Mouse (Mus musculus) hindbrain, embryonic 16.5 days (tissue): ENCODE data around the gene Lyz1. TPM values are rescaled to one million over a fixed set of nuclear protein-coding genes. Genes with fewer than 3 reads are reported as not detected.
"Not testable (repeated sequence)": the region's sequence is repeated elsewhere in the genome, so short reads cannot be mapped to it uniquely, and the experiment has no call there.

Experiments
- ATAC-seq: fragments of 200-750 bp; cut with Nextera tagmentation; 2 replicates; pipeline ENCODE4 v1.8.0; 2017; ENCODE audit warnings: moderate TSS enrichment, moderate library complexity
- H3K27ac ChIP-seq: fragments of 300-500 bp; sonication (generic); 2 replicates; pipeline ENCODE4 v1.5.1; 2014; ENCODE audit warnings: low read depth, mild to moderate bottlenecking, control low read depth, low read length, moderate library complexity
- H3K27me3 ChIP-seq: fragments of 300-500 bp; sonication (generic); replicated peaks from 2 replicates; pipeline ENCODE4 v1.6.1; 2014; ENCODE audit warnings: low read length; ENCODE audit not compliant: control insufficient read depth, insufficient read depth
- H3K36me3 ChIP-seq: fragments of 300-500 bp; sonication (generic); 2 replicates; pipeline ENCODE4 v1.6.1; 2014; ENCODE audit warnings: mild to moderate bottlenecking, low read length, moderate library complexity, mixed read lengths; ENCODE audit not compliant: control insufficient read depth, insufficient read depth
- H3K4me1 ChIP-seq: fragments of 300-500 bp; sonication (generic); 2 replicates; pipeline ENCODE4 v1.6.1; 2014; ENCODE audit warnings: low read depth, low read length; ENCODE audit not compliant: control insufficient read depth, insufficient read depth
- H3K4me2 ChIP-seq: fragments of 300-500 bp; sonication (generic); 2 replicates; pipeline ENCODE4 v1.6.1; 2014; ENCODE audit warnings: mild to moderate bottlenecking, low read length, control low read depth, moderate library complexity
- H3K4me3 ChIP-seq: fragments of 300-500 bp; sonication (generic); 2 replicates; pipeline ENCODE4 v1.5.1; 2014; ENCODE audit warnings: mild to moderate bottlenecking, low read length, control low read depth, moderate library complexity
- H3K9ac ChIP-seq: fragments of 300-500 bp; sonication (generic); 2 replicates; pipeline ENCODE4 v1.6.1; 2014; ENCODE audit warnings: low read depth, mild to moderate bottlenecking, control low read depth, low read length, moderate library complexity
- H3K9me3 ChIP-seq: fragments of 300-500 bp; sonication (generic); 2 replicates; pipeline ENCODE4 v1.6.1; 2014; ENCODE audit warnings: mild to moderate bottlenecking, low read length, moderate library complexity; ENCODE audit not compliant: control insufficient read depth
- WGBS: fragments of 180-500 bp; shearing (Covaris S2); extraction: QIAGEN DNeasy Blood & Tissue Kit; methylation state at CpG from one replicate; pipeline ENCODE4 v1.1.7; 2014; 5-methylcytosine and 5-hydroxymethylcytosine counted together
- polyA plus RNA-seq: library from polyadenylated mRNA; unstranded; fragments of >200 nt; fragmentation: Nextera tagmentation; extraction: Ambion mirVana; gene quantifications from 2 replicates; pipeline ENCODE4 v1.2.1, GENCODE M21; 2015

The Lyz1 gene
- polyA plus RNA-seq, 1 experiment from 2014 or later, result not detected

GRCm38 (mm10) chr10:117290046-117290870 is 2.4 kb downstream of the Lyz1 start:
- no peaks in the 10 kb centered on the region for H3K4me1 ChIP-seq
- 54% methylated on average over 6 of the region's 6 CpGs for WGBS
- no peaks in the 10 kb centered on the region for H3K27me3 ChIP-seq
- no peak overlapping the region for H3K4me2 ChIP-seq
- no peaks in the 10 kb centered on the region for H3K9me3 ChIP-seq
- no peak overlapping the region for H3K27ac ChIP-seq
- no peak overlapping the region for H3K9ac ChIP-seq
- no peak overlapping the region for H3K4me3 ChIP-seq
- no peak for ATAC-seq
- H3K36me3 ChIP-seq, result no peaks in the 10 kb centered on the region

GRCm38 (mm10) chr10:117289034-117289505 is 3.6 kb downstream of the Lyz1 start:
- not testable (repeated sequence) for H3K27me3 ChIP-seq, ATAC-seq, H3K27ac ChIP-seq, H3K9me3 ChIP-seq, H3K36me3 ChIP-seq, H3K4me3 ChIP-seq, H3K9ac ChIP-seq, H3K4me1 ChIP-seq, H3K4me2 ChIP-seq
- WGBS, result 80% methylated on average over 5 of the region's 5 CpGs

- no peak overlapping the region for H3K4me3 ChIP-seq
- no peak overlapping the region for H3K9ac ChIP-seq
- H3K36me3 ChIP-seq, result no peaks in the 10 kb centered on the region
- H3K27ac ChIP-seq, result no peak overlapping the region
- no peaks in the 10 kb centered on the region for H3K27me3 ChIP-seq
- ATAC-seq, result no peak
- no peaks in the 10 kb centered on the region for H3K9me3 ChIP-seq
- H3K4me2 ChIP-seq, result no peak overlapping the region
- no peaks in the 10 kb centered on the region for H3K4me1 ChIP-seq
- 90% methylated on average over 9 of the region's 9 CpGs for WGBS
Measured at GRCm38 (mm10) chr10:117288197-117289033, 4.3 kb downstream of the Lyz1 start.

GRCm38 (mm10) chr10:117287226-117287850 is 5.3 kb downstream of the Lyz1 start:
- no peak overlapping the region for H3K4me3 ChIP-seq
- no peak for ATAC-seq
- H3K4me2 ChIP-seq, result no peak overlapping the region
- no peaks in the 10 kb centered on the region for H3K36me3 ChIP-seq
- H3K27ac ChIP-seq, result no peak overlapping the region
- H3K27me3 ChIP-seq, result no peaks in the 10 kb centered on the region
- H3K4me1 ChIP-seq, result no peaks in the 10 kb centered on the region
- WGBS, result 90% methylated on average over 3 of the region's 3 CpGs
- no peak overlapping the region for H3K9ac ChIP-seq
- H3K9me3 ChIP-seq, result no peaks in the 10 kb centered on the region

GRCm38 (mm10) chr10:117286366-117286970 is 6.2 kb downstream of the Lyz1 start:
- ATAC-seq, result no peak
- no peak overlapping the region for H3K4me2 ChIP-seq
- no peaks in the 10 kb centered on the region for H3K36me3 ChIP-seq
- no peaks in the 10 kb centered on the region for H3K27me3 ChIP-seq
- no peaks in the 10 kb centered on the region for H3K9me3 ChIP-seq
- H3K4me3 ChIP-seq, result no peak overlapping the region
- no peaks in the 10 kb centered on the region for H3K4me1 ChIP-seq
- 89% methylated on average over 6 of the region's 6 CpGs for WGBS
- H3K27ac ChIP-seq, result no peak overlapping the region
- no peak overlapping the region for H3K9ac ChIP-seq

GRCm38 (mm10) chr10:117285584-117285983 is 7.1 kb downstream of the Lyz1 start:
- H3K4me2 ChIP-seq, ATAC-seq, H3K27me3 ChIP-seq, H3K4me1 ChIP-seq, H3K9ac ChIP-seq, H3K27ac ChIP-seq, H3K4me3 ChIP-seq, H3K36me3 ChIP-seq, H3K9me3 ChIP-seq: not testable (repeated sequence)
- WGBS, result 83% methylated on average over 2 of the region's 7 CpGs

- no peak for ATAC-seq
- H3K9me3 ChIP-seq, result no peaks in the 10 kb centered on the region
- H3K4me3 ChIP-seq, result no peak overlapping the region
- H3K4me2 ChIP-seq, result no peak overlapping the region
- no peak overlapping the region for H3K9ac ChIP-seq
- H3K27me3 ChIP-seq, result no peaks in the 10 kb centered on the region
- no peak overlapping the region for H3K27ac ChIP-seq
- 87% methylated on average over 10 of the region's 10 CpGs for WGBS
- H3K36me3 ChIP-seq, result no peaks in the 10 kb centered on the region
- H3K4me1 ChIP-seq, result no peaks in the 10 kb centered on the region
Measured at GRCm38 (mm10) chr10:117284578-117285520, 7.8 kb downstream of the Lyz1 start.

- Histone ChIP-seq H3K27me3 (no peaks in the 10 kb centered on the region), H3K4me2 (no peak overlapping the region), H3K4me3 (no peak overlapping the region), H3K4me1 (no peaks in the 10 kb centered on the region), H3K9me3 (no peaks in the 10 kb centered on the region), H3K27ac (no peak overlapping the region), H3K36me3 (no peaks in the 10 kb centered on the region), H3K9ac (no peak overlapping the region)
- ATAC-seq, result no peak
- 83% methylated on average over 7 of the region's 7 CpGs for WGBS
Measured at GRCm38 (mm10) chr10:117283871-117284577, 8.6 kb downstream of the Lyz1 start.
